Mouse (Mus musculus) liver, postnatal 0 days (tissue): Measurements from ENCODE around the gene Nfe2l3. TPM values are rescaled to one million over a fixed set of nuclear protein-coding genes. Genes with fewer than 3 reads are reported as not detected.
"Not testable (repeated sequence)": the region's sequence is repeated elsewhere in the genome, so short reads cannot be mapped to it uniquely, and the experiment has no call there.

Experiments used
- ATAC-seq: fragments of 200-750 bp; cut with Nextera tagmentation; 2 replicates; pipeline ENCODE4 v1.8.0; 2017; ENCODE audit warnings: mild to moderate bottlenecking, moderate library complexity
- DNase-seq: peaks from one replicate; pipeline ENCODE4 v3.0.0-alpha.2; 2016
- H3K27ac ChIP-seq: fragments of 300-500 bp; sonication (generic); 2 replicates; pipeline ENCODE4 v1.5.1; 2014; ENCODE audit warnings: antibody characterized with exemption, moderate library complexity, mild to moderate bottlenecking, low read depth
- H3K27me3 ChIP-seq: fragments of 300-500 bp; sonication (generic); 2 replicates; pipeline ENCODE4 v1.6.1; 2014; ENCODE audit warnings: low read length, control low read depth, mixed read lengths; ENCODE audit not compliant: insufficient read depth
- H3K36me3 ChIP-seq: fragments of 300-500 bp; sonication (generic); replicated peaks from 2 replicates; pipeline ENCODE4 v1.6.1; 2014; ENCODE audit warnings: mild to moderate bottlenecking, control low read depth, low read length, moderate library complexity, mixed read lengths; ENCODE audit not compliant: insufficient read depth
- H3K4me1 ChIP-seq: fragments of 300-500 bp; sonication (generic); 2 replicates; pipeline ENCODE4 v1.6.1; 2014; ENCODE audit warnings: antibody characterized with exemption, mild to moderate bottlenecking, control low read depth; ENCODE audit not compliant: insufficient read depth
- H3K4me2 ChIP-seq: fragments of 300-500 bp; sonication (generic); 2 replicates; pipeline ENCODE4 v1.6.1; 2014; ENCODE audit warnings: low read depth, mild to moderate bottlenecking, low read length, moderate library complexity, mixed read lengths
- H3K4me3 ChIP-seq: fragments of 300-500 bp; sonication (generic); 2 replicates; pipeline ENCODE4 v1.5.1; 2014; ENCODE audit warnings: low read depth, low read length
- H3K9ac ChIP-seq: fragments of 300-500 bp; sonication (generic); replicated peaks from 2 replicates; pipeline ENCODE4 v1.6.1; 2014; ENCODE audit warnings: mild to moderate bottlenecking, moderate library complexity
- H3K9me3 ChIP-seq: fragments of 300-500 bp; sonication (generic); 2 replicates; pipeline ENCODE4 v1.6.1; 2016; ENCODE audit warnings: mild to moderate bottlenecking, control low read depth, low read length, mixed read lengths
- CTCF ChIP-seq: sonication (generic); IDR thresholded peaks from 2 replicates; pipeline ENCODE4 v1.5.1; 2016; ENCODE audit warnings: antibody characterized with exemption, low read depth
- EP300 ChIP-seq: IDR thresholded peaks from 2 replicates; pipeline ENCODE4 v1.6.1; 2016; ENCODE audit warnings: antibody characterized with exemption, low read depth, mild to moderate bottlenecking
- WGBS: fragments of 180-500 bp; shearing (Covaris S2); extraction: QIAGEN DNeasy Blood & Tissue Kit; methylation state at CpG from one replicate; pipeline ENCODE4 v1.1.7; 2014; ENCODE audit not compliant: insufficient replicate concordance; 5-methylcytosine and 5-hydroxymethylcytosine counted together
- polyA plus RNA-seq: library from polyadenylated mRNA; unstranded; fragments of >200 nt; fragmentation: Nextera tagmentation; extraction: Ambion mirVana; gene quantifications from 2 replicates; pipeline ENCODE4 v1.2.1, GENCODE M21; 2015

The Nfe2l3 gene
- polyA plus RNA-seq, 1 experiment from 2014 or later: 0.16 TPM

DNA sequence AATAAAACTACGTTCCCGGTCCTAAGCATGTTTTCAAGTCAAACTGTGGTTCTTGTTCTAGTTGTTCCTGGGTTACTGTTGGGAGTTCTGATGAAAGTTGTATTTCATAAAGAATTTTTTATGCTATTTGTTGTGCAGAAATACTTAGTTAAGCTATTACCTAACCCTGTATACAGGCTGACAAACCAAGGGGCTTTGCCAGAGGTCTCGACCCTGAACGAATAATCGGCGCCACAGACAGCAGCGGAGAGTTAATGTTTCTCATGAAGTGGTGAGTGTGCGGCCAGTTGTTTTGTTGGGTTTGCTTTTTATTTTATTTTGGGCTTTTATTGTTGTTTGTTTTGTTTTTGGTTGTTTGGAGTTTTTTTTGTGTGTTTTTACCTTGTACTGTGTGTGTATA, 49.1 kb downstream of the Nfe2l3 start:
- H3K4me3 ChIP-seq: no peak overlapping the region
- H3K36me3 ChIP-seq: peaks cover 52% of the 10 kb centered on the region
- no peaks in the 10 kb centered on the region for H3K27me3 ChIP-seq
- no peak overlapping the region for H3K9ac ChIP-seq
- no peak overlapping the region for H3K27ac ChIP-seq
- DNase-seq (no peak), ATAC-seq (no peak)
- WGBS: 93% methylated on average over 8 of the region's 8 CpGs
- TF ChIP-seq EP300: no peak
- TF ChIP-seq CTCF: no peak
- H3K9me3 ChIP-seq: no peaks in the 10 kb centered on the region
- no peak overlapping the region for H3K4me2 ChIP-seq
- 0 out of 2 replicates have a peak, but pooled peaks cover 3% of the 10 kb centered on the region for H3K4me1 ChIP-seq

DNA sequence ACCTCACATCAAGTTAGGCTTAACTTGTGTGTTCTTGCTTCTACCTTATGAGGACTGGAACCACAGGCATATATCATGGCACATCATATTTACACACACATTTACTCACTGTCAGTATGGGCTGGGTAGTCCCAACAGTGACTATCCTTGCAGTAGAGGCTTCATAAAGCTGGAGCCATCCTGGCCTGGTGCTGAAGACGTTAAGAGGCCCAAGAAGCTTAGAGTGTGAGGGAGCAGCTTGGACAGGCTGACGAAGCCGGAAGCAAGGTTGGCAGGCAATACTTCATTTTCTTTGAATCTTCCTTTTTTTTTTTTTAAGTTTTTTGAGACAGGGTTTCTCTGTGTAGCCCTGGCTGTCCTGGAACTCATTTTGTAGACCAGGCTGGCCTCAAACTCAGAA, 51.4 kb downstream of the Nfe2l3 start:
- 89% methylated on average over 3 of the region's 3 CpGs for WGBS
- peaks cover 39% of the 10 kb centered on the region for H3K36me3 ChIP-seq
- DNase-seq: no peak

GRCm38 (mm10) chr6:51484556-51484955, 52.1 kb downstream of the Nfe2l3 start:
- ATAC-seq, H3K9me3 ChIP-seq, H3K4me1 ChIP-seq, H3K27ac ChIP-seq, H3K9ac ChIP-seq, DNase-seq, H3K4me3 ChIP-seq, H3K4me2 ChIP-seq, H3K27me3 ChIP-seq: not testable (repeated sequence)
- WGBS: 86% methylated on average over 8 of the region's 8 CpGs
- peak; percentile 14; the same call in 1 of the 2 replicates for TF ChIP-seq CTCF
- peaks cover 32% of the 10 kb centered on the region for H3K36me3 ChIP-seq

More for the DNA sequence above, 51.4 kb downstream of the Nfe2l3 start:
- ATAC-seq: no peak
- Histone ChIP-seq H3K27me3 (no peaks in the 10 kb centered on the region), H3K4me1 (0 out of 2 replicates have a peak, but pooled peaks cover under 1% of the 10 kb centered on the region), H3K4me3 (no peak overlapping the region), H3K27ac (no peak overlapping the region), H3K4me2 (no peak overlapping the region), H3K9ac (no peak overlapping the region), H3K9me3 (peaks cover 5% of the 10 kb centered on the region; the same call in 1 of the 2 replicates)
- TF ChIP-seq EP300 (no peak), CTCF (no peak)

DNA sequence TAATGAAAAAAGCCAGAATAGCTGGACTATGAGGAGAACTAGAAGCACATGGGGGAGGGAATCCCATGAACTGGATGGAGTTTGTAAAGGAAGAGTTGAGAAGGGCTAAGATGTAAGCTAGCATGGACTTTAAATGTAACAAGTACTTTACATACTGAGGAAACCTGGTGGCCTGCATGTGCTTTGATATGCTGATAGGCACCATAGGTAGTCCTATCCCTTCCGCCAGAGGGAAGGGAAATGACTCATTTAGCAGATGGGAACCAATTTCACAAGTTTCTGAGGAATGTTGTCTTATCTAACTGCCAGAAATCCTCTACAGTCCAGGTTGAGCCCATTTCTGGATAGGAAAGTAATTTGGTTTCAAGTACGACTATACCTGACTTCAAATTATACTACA, 53.2 kb downstream of the Nfe2l3 start:
- Histone ChIP-seq H3K9me3 (peaks cover 5% of the 10 kb centered on the region; the same call in 1 of the 2 replicates), H3K27ac (no peak overlapping the region), H3K36me3 (peaks cover 21% of the 10 kb centered on the region), H3K9ac (no peak overlapping the region), H3K4me2 (no peak overlapping the region), H3K4me1 (no peaks in the 10 kb centered on the region; the same call in 1 of the 2 replicates), H3K4me3 (no peak overlapping the region), H3K27me3 (no peaks in the 10 kb centered on the region)
- ATAC-seq: no peak
- WGBS: 47% methylated on average over 2 of the region's 2 CpGs
- no peak for DNase-seq
- TF ChIP-seq EP300 (no peak), CTCF (no peak)

DNA sequence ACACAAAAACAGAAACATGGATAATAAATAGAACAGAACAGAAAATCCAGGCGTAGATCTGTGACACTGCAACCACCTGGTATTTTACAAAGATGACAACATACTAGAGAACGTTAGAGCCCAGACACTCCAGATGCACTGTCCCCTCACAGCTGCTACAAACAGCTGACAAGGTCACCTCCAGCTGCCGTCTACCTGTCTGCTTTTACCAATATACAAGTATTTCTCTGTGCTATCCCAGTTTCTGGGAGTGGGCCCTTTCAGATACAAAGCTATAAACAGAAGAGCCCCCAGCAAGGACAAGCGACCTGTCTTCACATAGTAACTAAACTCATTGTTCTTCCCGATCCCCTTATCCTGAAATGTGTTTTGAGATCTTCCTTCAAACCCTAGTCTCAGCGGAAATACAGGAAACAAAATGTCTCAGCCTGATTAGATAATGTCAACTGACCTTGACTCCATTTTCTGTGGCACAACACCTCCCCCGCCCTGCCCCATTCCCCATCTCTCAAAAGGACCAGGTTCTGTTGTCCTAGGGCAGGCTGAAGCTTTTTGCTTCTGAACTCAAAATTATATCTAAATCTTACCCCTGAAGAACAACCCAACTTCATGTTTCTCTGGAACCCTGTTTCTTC, 53.7 kb downstream of the Nfe2l3 start:
- Histone ChIP-seq H3K36me3 (peaks cover 18% of the 10 kb centered on the region), H3K4me1 (no peaks in the 10 kb centered on the region; the same call in 1 of the 2 replicates), H3K27ac (no peak overlapping the region), H3K4me3 (no peak overlapping the region), H3K9me3 (peaks cover 5% of the 10 kb centered on the region; the same call in 1 of the 2 replicates), H3K9ac (no peak overlapping the region), H3K27me3 (no peaks in the 10 kb centered on the region), H3K4me2 (no peak overlapping the region)
- TF ChIP-seq CTCF (no peak), EP300 (no peak)
- ATAC-seq (no peak), DNase-seq (no peak)
- WGBS: 22% methylated on average over 7 of the region's 7 CpGs

- no peak for TF ChIP-seq CTCF
- TF ChIP-seq EP300: no peak
- Histone ChIP-seq H3K9ac (no peak overlapping the region), H3K4me3 (no peak overlapping the region), H3K27ac (no peak overlapping the region), H3K4me2 (no peak overlapping the region), H3K9me3 (peaks cover 5% of the 10 kb centered on the region; the same call in 1 of the 2 replicates), H3K36me3 (peaks cover 12% of the 10 kb centered on the region), H3K27me3 (no peaks in the 10 kb centered on the region), H3K4me1 (no peaks in the 10 kb centered on the region; the same call in 1 of the 2 replicates)
- no peak for DNase-seq
- no peak for ATAC-seq
- WGBS: 84% methylated on average over 5 of the region's 5 CpGs
These were observed 54.3 kb downstream of the Nfe2l3 start for GRCm38 (mm10) chr6:51486731-51487130.
